Mouse (Mus musculus): ENCODE results near the gene Gpd1. TPM values are rescaled to one million over a fixed set of nuclear protein-coding genes. Genes with fewer than 3 reads are reported as not detected.
A peak's percentile ranks its signal among the peaks of the same experiment; 100 is the strongest.
"Not testable (repeated sequence)": the region's sequence is repeated elsewhere in the genome, so short reads cannot be mapped to it uniquely, and the experiment has no call there.

Gene Gpd1
- polyA plus RNA-seq, 1 experiment from 2014 or later: 0.35 TPM

GRCm38 (mm10) chr15:99723515-99724291, 6.4 kb downstream of the Gpd1 start:
- Histone ChIP-seq H3K27me3 (replicated peaks; ENCODE audit: control insufficient read depth, insufficient read depth, low read length) (no peaks in the 10 kb centered on the region), H3K9ac (ENCODE audit: low read length) (no peak overlapping the region; the same call in 1 of the 2 replicates), H3K4me1 (replicated peaks; ENCODE audit: control insufficient read depth, insufficient read depth, low read length) (peaks cover 14% of the 10 kb centered on the region), H3K4me2 (ENCODE audit: low read length) (peak overlapping the region; percentile 55; the same call in 1 of the 2 replicates), H3K36me3 (ENCODE audit: control insufficient read depth, insufficient read depth, low read length) (peaks cover 13% of the 10 kb centered on the region), H3K9me3 (ENCODE audit: control insufficient read depth, low read length) (no peaks in the 10 kb centered on the region), H3K4me3 (ENCODE audit: low read depth, low read length) (no peak overlapping the region), H3K27ac (ENCODE audit: low read depth) (peak overlapping the region; percentile 34; the same call in 1 of the 2 replicates)
- no peak for ATAC-seq (replicated peaks; ENCODE audit: low FRiP score, low TSS enrichment, low read depth)
- 28% methylated on average over 11 of the region's 11 CpGs for WGBS
- DNase-seq (ENCODE audit: low spot score): no peak

GRCm38 (mm10) chr15:99724292-99725021, 7.1 kb downstream of the Gpd1 start:
- Histone ChIP-seq H3K9me3 (ENCODE audit: control insufficient read depth, low read length) (0 out of 2 replicates have a peak, but pooled peaks cover 5% of the 10 kb centered on the region), H3K36me3 (ENCODE audit: control insufficient read depth, insufficient read depth, low read length) (peaks cover 18% of the 10 kb centered on the region), H3K9ac (ENCODE audit: low read length) (no peak overlapping the region; the same call in none of the 2 replicates), H3K27me3 (replicated peaks; ENCODE audit: control insufficient read depth, insufficient read depth, low read length) (no peaks in the 10 kb centered on the region), H3K27ac (ENCODE audit: low read depth) (0 out of 2 replicates have a peak overlapping the region, but pooled peaks have one; percentile 34), H3K4me2 (ENCODE audit: low read length) (peak overlapping the region; percentile 55), H3K4me1 (replicated peaks; ENCODE audit: control insufficient read depth, insufficient read depth, low read length) (peaks cover 14% of the 10 kb centered on the region), H3K4me3 (ENCODE audit: low read depth, low read length) (peak overlapping the region; percentile 86; the same call in 1 of the 2 replicates)
- ATAC-seq (replicated peaks; ENCODE audit: low FRiP score, low TSS enrichment, low read depth): peak; percentile 10; the same call in 1 of the 2 replicates
- DNase-seq (ENCODE audit: low spot score): peak; percentile 80
- WGBS: 16% methylated on average over 16 of the region's 16 CpGs

- DNase-seq (ENCODE audit: low spot score): peak; percentile 99
- peaks cover 14% of the 10 kb centered on the region for H3K4me1 ChIP-seq (replicated peaks; ENCODE audit: control insufficient read depth, insufficient read depth, low read length)
- WGBS: under 1% methylated on average over 59 of the region's 68 CpGs
- ATAC-seq (replicated peaks; ENCODE audit: low FRiP score, low TSS enrichment, low read depth): peak; percentile 94
- peak within 1 kb of the TSS; percentile 75 for H3K9ac ChIP-seq (ENCODE audit: low read length)
- peak within 1 kb of the TSS; percentile 61 for H3K4me2 ChIP-seq (ENCODE audit: low read length)
- no peaks in the 10 kb centered on the region for H3K27me3 ChIP-seq (replicated peaks; ENCODE audit: control insufficient read depth, insufficient read depth, low read length)
- peaks cover 18% of the 10 kb centered on the region for H3K36me3 ChIP-seq (ENCODE audit: control insufficient read depth, insufficient read depth, low read length)
- H3K27ac ChIP-seq (ENCODE audit: low read depth): peak within 1 kb of the TSS; percentile 74
- 0 out of 2 replicates have a peak, but pooled peaks cover 5% of the 10 kb centered on the region for H3K9me3 ChIP-seq (ENCODE audit: control insufficient read depth, low read length)
- H3K4me3 ChIP-seq (ENCODE audit: low read depth, low read length): peak within 1 kb of the TSS; percentile 86
Measured at GRCm38 (mm10) chr15:99725341-99726155, 8.2 kb downstream of the Gpd1 start, which contains the start of gene Cox14. Gene Cox14, plus strand, starts transcription at chr15:99725618.

- Histone ChIP-seq H3K4me3 (ENCODE audit: low read depth, low read length) (peak overlapping the region; percentile 86), H3K27me3 (replicated peaks; ENCODE audit: control insufficient read depth, insufficient read depth, low read length) (no peaks in the 10 kb centered on the region), H3K9me3 (ENCODE audit: control insufficient read depth, low read length) (0 out of 2 replicates have a peak, but pooled peaks cover 5% of the 10 kb centered on the region), H3K4me2 (ENCODE audit: low read length) (peak overlapping the region; percentile 61), H3K27ac (ENCODE audit: low read depth) (no peak overlapping the region), H3K4me1 (replicated peaks; ENCODE audit: control insufficient read depth, insufficient read depth, low read length) (peaks cover 14% of the 10 kb centered on the region), H3K9ac (ENCODE audit: low read length) (peak overlapping the region; percentile 75), H3K36me3 (ENCODE audit: control insufficient read depth, insufficient read depth, low read length) (peaks cover 18% of the 10 kb centered on the region)
- DNase-seq (ENCODE audit: low spot score) (no peak), ATAC-seq (replicated peaks; ENCODE audit: low FRiP score, low TSS enrichment, low read depth) (no peak)
- 72% methylated on average over 2 of the region's 2 CpGs for WGBS
Measured at GRCm38 (mm10) chr15:99726549-99726948, 9.2 kb downstream of the Gpd1 start.

GRCm38 (mm10) chr15:99727039-99727438, 9.7 kb downstream of the Gpd1 start:
- not testable (repeated sequence) for H3K27ac ChIP-seq (ENCODE audit: low read depth); H3K4me2 ChIP-seq (ENCODE audit: low read length); H3K27me3 ChIP-seq (replicated peaks; ENCODE audit: control insufficient read depth, insufficient read depth, low read length); H3K4me3 ChIP-seq (ENCODE audit: low read depth, low read length); DNase-seq (ENCODE audit: low spot score); H3K9me3 ChIP-seq (ENCODE audit: control insufficient read depth, low read length); ATAC-seq (replicated peaks; ENCODE audit: low FRiP score, low TSS enrichment, low read depth); H3K9ac ChIP-seq (ENCODE audit: low read length)
- WGBS: 92% methylated on average over 4 of the region's 5 CpGs
- peaks cover 14% of the 10 kb centered on the region for H3K4me1 ChIP-seq (replicated peaks; ENCODE audit: control insufficient read depth, insufficient read depth, low read length)
- peaks cover 18% of the 10 kb centered on the region for H3K36me3 ChIP-seq (ENCODE audit: control insufficient read depth, insufficient read depth, low read length)

- WGBS: 96% methylated on average over 12 of the region's 12 CpGs
- H3K4me2 ChIP-seq (ENCODE audit: low read length): no peak overlapping the region
- no peak overlapping the region for H3K9ac ChIP-seq (ENCODE audit: low read length)
- H3K27ac ChIP-seq (ENCODE audit: low read depth): no peak overlapping the region
- DNase-seq (ENCODE audit: low spot score): no peak
- H3K9me3 ChIP-seq (ENCODE audit: control insufficient read depth, low read length): 0 out of 2 replicates have a peak, but pooled peaks cover 5% of the 10 kb centered on the region
- ATAC-seq (replicated peaks; ENCODE audit: low FRiP score, low TSS enrichment, low read depth): no peak
- H3K4me3 ChIP-seq (ENCODE audit: low read depth, low read length): no peak overlapping the region
- H3K36me3 ChIP-seq (ENCODE audit: control insufficient read depth, insufficient read depth, low read length): peaks cover 22% of the 10 kb centered on the region
- peaks cover 14% of the 10 kb centered on the region for H3K4me1 ChIP-seq (replicated peaks; ENCODE audit: control insufficient read depth, insufficient read depth, low read length)
- H3K27me3 ChIP-seq (replicated peaks; ENCODE audit: control insufficient read depth, insufficient read depth, low read length): no peaks in the 10 kb centered on the region
Measured at GRCm38 (mm10) chr15:99727525-99727924, 10.2 kb downstream of the Gpd1 start.

- no peak for DNase-seq (ENCODE audit: low spot score)
- ATAC-seq (replicated peaks; ENCODE audit: low FRiP score, low TSS enrichment, low read depth): no peak
- H3K27me3 ChIP-seq (replicated peaks; ENCODE audit: control insufficient read depth, insufficient read depth, low read length): no peaks in the 10 kb centered on the region
Measured at GRCm38 (mm10) chr15:99728211-99728610, 10.9 kb downstream of the Gpd1 start.

More at GRCm38 (mm10) chr15:99728211-99728610, 10.9 kb downstream of the Gpd1 start:
- Histone ChIP-seq H3K27ac (ENCODE audit: low read depth) (no peak overlapping the region), H3K4me1 (replicated peaks; ENCODE audit: control insufficient read depth, insufficient read depth, low read length) (peaks cover 14% of the 10 kb centered on the region), H3K36me3 (ENCODE audit: control insufficient read depth, insufficient read depth, low read length) (peaks cover 25% of the 10 kb centered on the region), H3K9me3 (ENCODE audit: control insufficient read depth, low read length) (0 out of 2 replicates have a peak, but pooled peaks cover 5% of the 10 kb centered on the region), H3K4me3 (ENCODE audit: low read depth, low read length) (no peak overlapping the region), H3K9ac (ENCODE audit: low read length) (no peak overlapping the region), H3K4me2 (ENCODE audit: low read length) (no peak overlapping the region)
- WGBS: 93% methylated on average over 5 of the region's 5 CpGs
